In genomic region chr1:89627650-89628049, GRCm38 (mm10) we compare ENCODE assay signal across 9 mouse cellular contexts.
A peak's percentile ranks its signal among the peaks of the same experiment; 100 is the strongest.
DNase-seq lines count a peak whose midpoint lies in the region; ATAC-seq and TF ChIP-seq lines count a peak whose summit lies in the region.
"Had no signal": no experiment of that assay in that cellular context is flagged by ENCODE, and none has a peak within 500 bp of the region (broad histone marks: within the 10 kb centered on the region; RNA-seq: fewer than 3 reads in every experiment).

No protein-coding gene starts in this region.

- H3K4me3 ChIP-seq in heart, postnatal 0 days (ENCODE audit: low read depth, low read length): no peak overlapping the region
- H3K4me3 ChIP-seq in hindbrain, embryonic 14.5 days (replicated peaks; ENCODE audit: low read length): no peak overlapping the region
- no peak overlapping the region for H3K4me3 ChIP-seq in thymus, adult 2 months (ENCODE audit: control insufficient read depth, insufficient read depth, low read length)
- H3K4me3 ChIP-seq: limb, embryonic 12.5 days had no signal

- DNase-seq in heart, postnatal 0 days (ENCODE audit: low spot score): no peak
- DNase-seq in heart, adult 9 months (ENCODE audit: low spot score in 2 of 2): no peak
- peak; percentile 48 for DNase-seq in right cerebral cortex, postnatal 4 days
- DNase-seq in right cerebral cortex, postnatal 36 days (ENCODE audit: low spot score in 2 of 2): no peak
- DNase-seq in hindbrain, embryonic 14.5 days (ENCODE audit: low spot score): no peak
- DNase-seq in retina, embryonic 14.5 days (ENCODE audit: low spot score): peak; percentile 41
- no peak for DNase-seq in thymus, postnatal 25 days
- no peak for DNase-seq in thymus, adult 2 months

- no peaks in the 10 kb centered on the region for H3K9me3 ChIP-seq in heart, postnatal 0 days (replicated peaks; ENCODE audit: control insufficient read depth, low read length)
- H3K9me3 ChIP-seq in hindbrain, embryonic 14.5 days (ENCODE audit: control insufficient read depth, low read length): no peaks in the 10 kb centered on the region
- H3K9me3 ChIP-seq: limb, embryonic 12.5 days had no signal

- 0 out of 2 replicates have a peak, but pooled peaks cover 7% of the 10 kb centered on the region for H3K36me3 ChIP-seq in heart, postnatal 0 days (replicated peaks; ENCODE audit: control insufficient read depth, insufficient read depth, low read length)
- peaks cover 42% of the 10 kb centered on the region for H3K36me3 ChIP-seq in hindbrain, embryonic 14.5 days (replicated peaks; ENCODE audit: control insufficient read depth, insufficient read depth)
- no peaks in the 10 kb centered on the region for H3K36me3 ChIP-seq in thymus, adult 2 months (ENCODE audit: control insufficient read depth, insufficient read depth, low read length)

- TF ChIP-seq CTCF in heart, postnatal 0 days (IDR thresholded peaks at IDR 0.05; ENCODE audit: low read depth): peak; percentile 44
- no peak for TF ChIP-seq CTCF in thymus, adult 2 months (IDR thresholded peaks at IDR 0.05; ENCODE audit: borderline replicate concordance, control insufficient read depth, extremely low read depth, insufficient read depth, low read length, poor library complexity)

- H3K4me1 ChIP-seq in heart, postnatal 0 days (ENCODE audit: control insufficient read depth, insufficient read depth): peaks cover 21% of the 10 kb centered on the region
- H3K4me1 ChIP-seq in hindbrain, embryonic 14.5 days (replicated peaks; ENCODE audit: control insufficient read depth, insufficient read depth, low read length): no peaks in the 10 kb centered on the region
- H3K4me1 ChIP-seq in thymus, adult 2 months (replicated peaks; ENCODE audit: control insufficient read depth, insufficient read depth, low read length): no peaks in the 10 kb centered on the region
- H3K4me1 ChIP-seq: limb, embryonic 12.5 days had no signal

- H3K27ac ChIP-seq in heart, postnatal 0 days (ENCODE audit: low read depth): no peak overlapping the region
- peak overlapping the region; percentile 54; the same call in 1 of the 2 replicates for H3K27ac ChIP-seq in hindbrain, embryonic 14.5 days
- H3K27ac ChIP-seq in thymus, adult 2 months (ENCODE audit: control insufficient read depth, insufficient read depth, low read length): no peak overlapping the region
- H3K27ac ChIP-seq: limb, embryonic 12.5 days had no signal

- no peak for ATAC-seq in heart, postnatal 0 days (ENCODE audit: insufficient read depth, low read depth)
- no peak for ATAC-seq in hindbrain, embryonic 14.5 days (ENCODE audit: low FRiP score)

- TF ChIP-seq EP300 in heart, postnatal 0 days (IDR thresholded peaks at IDR 0.05; ENCODE audit: low read depth): no peak

- H3K27me3 ChIP-seq in heart, postnatal 0 days (ENCODE audit: control insufficient read depth, insufficient read depth, low read length): no peaks in the 10 kb centered on the region
- no peaks in the 10 kb centered on the region for H3K27me3 ChIP-seq in hindbrain, embryonic 14.5 days (ENCODE audit: control insufficient read depth, insufficient read depth, low read length)
- no peaks in the 10 kb centered on the region for H3K27me3 ChIP-seq in thymus, adult 2 months (ENCODE audit: control insufficient read depth, insufficient read depth, low read length)
- H3K27me3 ChIP-seq: limb, embryonic 12.5 days had no signal

- H3K4me2 ChIP-seq in heart, postnatal 0 days (ENCODE audit: low read depth, low read length): no peak overlapping the region
- no peak overlapping the region for H3K4me2 ChIP-seq in hindbrain, embryonic 14.5 days (replicated peaks)
- H3K4me2 ChIP-seq: limb, embryonic 12.5 days had no signal

- no peak overlapping the region for H3K9ac ChIP-seq in heart, postnatal 0 days (replicated peaks; ENCODE audit: low read depth, low read length)
- H3K9ac ChIP-seq in hindbrain, embryonic 14.5 days: no peak overlapping the region
- H3K9ac ChIP-seq: limb, embryonic 12.5 days had no signal

- no peak for TF ChIP-seq POLR2A in thymus, adult 2 months (IDR thresholded peaks at IDR 0.05; ENCODE audit: control insufficient read depth, extremely low read depth, insufficient read depth, low read length, poor library complexity)

- WGBS in heart, postnatal 0 days: 47% methylated on average over 3 of the region's 3 CpGs
- WGBS in hindbrain, embryonic 14.5 days: 55% methylated on average over 3 of the region's 3 CpGs
- WGBS in thymus, adult 2 months: 63% methylated on average over 3 of the region's 3 CpGs

Comparison
In these comparisons a context has a peak if more than half of its experiments do, and no peak if none do; other contexts are left out.
1. DNase-seq: peak in right cerebral cortex, postnatal 4 days (single experiment) and retina, embryonic 14.5 days (single experiment); none in heart, postnatal 0 days (single experiment), heart, adult 9 months (0 of 2), right cerebral cortex, postnatal 36 days (0 of 2), hindbrain, embryonic 14.5 days (single experiment), thymus, postnatal 25 days (single experiment) and thymus, adult 2 months (single experiment).